Comparison of ENCODE assay signal across 15 mouse cellular contexts in genomic region chr17:12230167-12230566, GRCm38 (mm10).
DNase-seq lines count a peak whose midpoint lies in the region; ATAC-seq and TF ChIP-seq lines count a peak whose summit lies in the region.
"Had no signal": no experiment of that assay in that cellular context is flagged by ENCODE, and none has a peak within 500 bp of the region (broad histone marks: within the 10 kb centered on the region; RNA-seq: fewer than 3 reads in every experiment).

No protein-coding gene starts in this region.

- no peak overlapping the region for H3K4me2 ChIP-seq in hindbrain, embryonic 13.5 days
- no peak overlapping the region for H3K4me2 ChIP-seq in hindbrain, postnatal 0 days (ENCODE audit: low read depth, low read length)
- H3K4me2 ChIP-seq: heart, embryonic 13.5 days; midbrain, embryonic 12.5 days had no signal

- DNase-seq in hindbrain, embryonic 10.5 days (ENCODE audit: low spot score) = no peak
- peak; percentile 59 to 64 for DNase-seq in right cerebral cortex, adult 2 months (ENCODE audit: low spot score in 2 of 2)
- no peak for DNase-seq in right cerebral cortex, postnatal 36 days (ENCODE audit: low spot score in 2 of 2)
- peak; percentile 55 for DNase-seq in hindbrain, postnatal 0 days (ENCODE audit: low spot score)
- DNase-seq in adrenal gland, postnatal 14 days = no peak
- DNase-seq in urinary bladder, postnatal 4 days (ENCODE audit: low spot score in 2 of 2) = no peak
- DNase-seq: adrenal gland, postnatal 36 days; cerebellum, adult 9-11 months; gastrocnemius, postnatal 36 days; lung, postnatal 10 days had no signal

- no peak for TF ChIP-seq CTCF in hindbrain, postnatal 0 days (IDR thresholded peaks at IDR 0.05; ENCODE audit: low read depth)

- no peak overlapping the region for H3K4me3 ChIP-seq in hindbrain, embryonic 13.5 days
- H3K4me3 ChIP-seq in hindbrain, embryonic 10.5 days = no peak overlapping the region
- H3K4me3 ChIP-seq in hindbrain, postnatal 0 days (ENCODE audit: low read length) = no peak overlapping the region
- H3K4me3 ChIP-seq: heart, embryonic 13.5 days; midbrain, embryonic 12.5 days had no signal

- no peaks in the 10 kb centered on the region for H3K9me3 ChIP-seq in hindbrain, embryonic 13.5 days
- H3K9me3 ChIP-seq in hindbrain, embryonic 10.5 days = no peaks in the 10 kb centered on the region
- no peaks in the 10 kb centered on the region for H3K9me3 ChIP-seq in hindbrain, postnatal 0 days (ENCODE audit: low read length)
- H3K9me3 ChIP-seq: heart, embryonic 13.5 days; midbrain, embryonic 12.5 days had no signal

- H3K27ac ChIP-seq in hindbrain, embryonic 13.5 days = peak overlapping the region; percentile 23; the same call in 1 of the 2 replicates
- no peak overlapping the region for H3K27ac ChIP-seq in hindbrain, embryonic 10.5 days
- no peak overlapping the region for H3K27ac ChIP-seq in hindbrain, postnatal 0 days
- H3K27ac ChIP-seq: heart, embryonic 13.5 days; kidney, postnatal 0 days; midbrain, embryonic 12.5 days had no signal

- 0 out of 2 replicates have a peak, but pooled peaks cover 6% of the 10 kb centered on the region for H3K4me1 ChIP-seq in hindbrain, embryonic 13.5 days (replicated peaks)
- no peaks in the 10 kb centered on the region for H3K4me1 ChIP-seq in hindbrain, embryonic 10.5 days (replicated peaks)
- no peaks in the 10 kb centered on the region for H3K4me1 ChIP-seq in hindbrain, postnatal 0 days (ENCODE audit: insufficient read depth, low read length)
- H3K4me1 ChIP-seq: heart, embryonic 13.5 days; midbrain, embryonic 12.5 days had no signal

- H3K27me3 ChIP-seq in hindbrain, embryonic 13.5 days = no peaks in the 10 kb centered on the region
- H3K27me3 ChIP-seq in hindbrain, embryonic 10.5 days (ENCODE audit: insufficient read depth, poor library complexity, severe bottlenecking) = no peaks in the 10 kb centered on the region
- no peaks in the 10 kb centered on the region for H3K27me3 ChIP-seq in hindbrain, postnatal 0 days (ENCODE audit: insufficient read depth, low read length)
- H3K27me3 ChIP-seq: heart, embryonic 13.5 days; midbrain, embryonic 12.5 days had no signal

- H3K9ac ChIP-seq in hindbrain, embryonic 13.5 days = no peak overlapping the region
- no peak overlapping the region for H3K9ac ChIP-seq in hindbrain, postnatal 0 days (replicated peaks; ENCODE audit: low read length)
- H3K9ac ChIP-seq: heart, embryonic 13.5 days; midbrain, embryonic 12.5 days had no signal

- WGBS in hindbrain, embryonic 13.5 days = 75% methylated on average over 6 of the region's 6 CpGs
- WGBS in hindbrain, embryonic 10.5 days = 86% methylated on average over 6 of the region's 6 CpGs
- 56% methylated on average over 6 of the region's 6 CpGs for WGBS in hindbrain, postnatal 0 days

- peaks cover 87% of the 10 kb centered on the region for H3K36me3 ChIP-seq in hindbrain, embryonic 13.5 days
- peaks cover 93% of the 10 kb centered on the region for H3K36me3 ChIP-seq in hindbrain, embryonic 10.5 days
- H3K36me3 ChIP-seq in hindbrain, postnatal 0 days (ENCODE audit: insufficient read depth, low read length) = peaks cover 71% of the 10 kb centered on the region

- peak; percentile 27; the same call in 1 of the 2 replicates for ATAC-seq in hindbrain, embryonic 13.5 days (ENCODE audit: low FRiP score)
- peak; percentile 59; the same call in 1 of the 2 replicates for ATAC-seq in hindbrain, postnatal 0 days
- ATAC-seq: inflammation-experienced regulatory T-cells, adult 6 months had no signal

Comparison
In these comparisons a context has a peak if more than half of its experiments do, and no peak if none do; other contexts are left out.
1. DNase-seq: peak in right cerebral cortex, adult 2 months (2 of 2) and hindbrain, postnatal 0 days (single experiment); none in hindbrain, embryonic 10.5 days (single experiment), right cerebral cortex, postnatal 36 days (0 of 2), adrenal gland, postnatal 14 days (single experiment) and urinary bladder, postnatal 4 days (0 of 2).